Mouse (Mus musculus): Measurements from ENCODE around the gene Abcc10. TPM values are rescaled to one million over a fixed set of nuclear protein-coding genes. Genes with fewer than 3 reads are reported as not detected.

Abcc10 gene
- polyA plus RNA-seq, 1 experiment from 2014 or later: 7.6 TPM

- CTCF ChIA-PET: no interaction called here
- POLR2A ChIA-PET: interaction anchor here (1.1 kb wide), 1 partner anchor 14 kb away, joined by 3 read pairs; no protein-coding TSS in a partner anchor
- ATAC-seq: no peak
- in situ Hi-C loops (cut with MboI; ENCODE audit: low pct_unique_long_range_greater_than_20kb): no loop called here
- H3K27me3 ChIP-seq: no peaks in the 10 kb centered on the region
- TF ChIP-seq CTCF (IDR thresholded peaks at IDR 0.05): no peak
- no peak for DNase-seq (ENCODE audit: low read depth, low spot score)
Observed at GRCm38 (mm10) chr17:46313135-46313715, 14.9 kb downstream of the Abcc10 start.

DNA sequence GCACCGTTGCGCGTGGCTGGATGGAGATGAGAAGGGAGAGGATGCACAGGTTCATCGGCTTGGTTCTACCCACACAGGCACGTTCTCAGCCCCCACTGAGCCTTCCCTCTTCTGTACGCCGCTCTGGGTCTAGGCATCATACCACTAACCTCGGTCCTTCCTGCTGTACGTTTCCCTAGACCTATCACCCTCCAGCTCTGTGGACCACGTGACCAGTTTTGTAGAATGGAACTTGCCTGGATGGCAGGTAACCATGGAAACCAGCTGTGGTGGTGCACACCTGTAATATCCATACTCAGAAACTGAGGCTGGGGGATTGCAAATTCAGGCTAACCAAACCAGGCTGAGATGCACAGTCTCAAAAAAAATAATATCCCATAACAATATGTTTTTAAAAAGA is 17.6 kb downstream of the Abcc10 start:
- POLR2A ChIA-PET: no interaction called here
- in situ Hi-C loops (cut with MboI; ENCODE audit: low pct_unique_long_range_greater_than_20kb): no loop called here
- DNase-seq (ENCODE audit: low read depth, low spot score) (no peak), ATAC-seq (no peak)
- CTCF ChIA-PET: no interaction called here
- H3K27me3 ChIP-seq: no peaks in the 10 kb centered on the region
- no peak for TF ChIP-seq CTCF (IDR thresholded peaks at IDR 0.05)

DNA sequence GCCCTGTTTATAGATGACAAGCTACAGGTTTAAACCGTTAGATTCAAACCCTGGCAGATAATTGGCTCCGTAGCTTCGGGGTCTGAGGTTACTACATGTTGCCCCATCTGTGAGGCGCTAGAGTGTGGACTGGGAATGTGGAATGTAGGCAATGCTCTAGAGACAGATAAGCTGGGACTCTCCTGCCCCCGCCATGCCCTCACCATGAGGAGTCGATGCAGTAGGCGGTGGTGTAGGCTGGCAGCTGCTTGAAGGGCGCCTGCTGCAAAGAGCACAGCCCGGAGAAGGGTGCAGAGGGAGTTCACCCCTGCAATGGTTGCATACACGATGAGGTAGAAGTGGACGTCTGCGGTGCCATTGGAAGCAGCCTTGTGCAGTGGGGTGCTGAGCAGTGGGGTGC is 18.3 kb downstream of the Abcc10 start:
- POLR2A ChIA-PET: no interaction called here
- in situ Hi-C loops (cut with MboI; ENCODE audit: low pct_unique_long_range_greater_than_20kb): no loop called here
- H3K27me3 ChIP-seq: no peaks in the 10 kb centered on the region
- ATAC-seq (no peak), DNase-seq (ENCODE audit: low read depth, low spot score) (no peak)
- TF ChIP-seq CTCF (IDR thresholded peaks at IDR 0.05): no peak
- CTCF ChIA-PET: no interaction called here

- DNase-seq (ENCODE audit: low read depth, low spot score) (no peak), ATAC-seq (no peak)
- CTCF ChIA-PET: no interaction called here
- TF ChIP-seq CTCF (IDR thresholded peaks at IDR 0.05): no peak
- in situ Hi-C loops (cut with MboI; ENCODE audit: low pct_unique_long_range_greater_than_20kb): no loop called here
- POLR2A ChIA-PET: no interaction called here
- no peaks in the 10 kb centered on the region for H3K27me3 ChIP-seq
Observed at GRCm38 (mm10) chr17:46306956-46307355, 21.2 kb downstream of the Abcc10 start.

DNA sequence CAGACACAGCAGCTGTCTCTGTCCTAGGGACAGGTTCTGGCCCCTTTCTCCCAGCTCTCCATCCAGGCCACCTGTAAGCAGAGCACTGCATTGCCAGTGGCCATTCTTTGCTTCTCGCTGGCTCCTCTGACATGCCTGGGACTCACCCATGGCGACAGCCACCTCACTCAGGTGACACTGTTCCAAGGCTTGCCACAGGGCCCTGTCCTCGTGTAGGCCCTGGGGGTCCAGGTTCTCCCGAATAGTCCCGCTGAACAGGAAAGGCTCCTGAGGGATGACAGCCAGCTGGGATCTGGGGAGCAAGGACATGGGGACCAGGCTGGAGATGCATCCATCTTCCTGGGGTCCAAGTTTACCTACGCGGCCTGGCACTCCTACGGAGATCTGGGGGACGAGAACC is 24.0 kb downstream of the Abcc10 start:
- no peak for DNase-seq (ENCODE audit: low read depth, low spot score)
- TF ChIP-seq CTCF (IDR thresholded peaks at IDR 0.05): no peak
- in situ Hi-C loops (cut with MboI; ENCODE audit: low pct_unique_long_range_greater_than_20kb): no loop called here

DNA sequence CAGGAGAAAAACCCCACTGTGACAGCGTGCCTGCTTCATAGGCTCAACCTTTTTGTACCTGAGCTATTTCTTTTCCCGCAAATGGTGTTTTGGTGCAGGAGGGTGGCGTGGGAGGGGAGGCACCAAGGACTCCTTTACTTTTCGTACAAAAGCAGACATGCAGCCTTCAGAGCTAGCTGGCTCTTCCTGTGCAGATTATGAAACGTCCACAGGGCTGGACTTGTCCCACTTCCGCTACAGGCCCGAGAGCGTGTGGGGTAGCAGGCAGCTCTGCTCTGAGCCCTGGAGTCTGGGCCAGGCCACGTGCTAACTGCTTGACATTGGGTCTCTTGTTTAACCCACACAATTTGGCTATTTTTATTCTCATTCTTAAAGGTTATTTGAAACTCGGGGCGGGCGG is 26.3 kb downstream of the Abcc10 start:
- DNase-seq (ENCODE audit: low read depth, low spot score): no peak
- ATAC-seq: no peak
- POLR2A ChIA-PET: interaction anchor here (1.3 kb wide), 1 partner anchor 41 kb away, joined by 3 read pairs; no protein-coding TSS in a partner anchor
- H3K27me3 ChIP-seq: peaks cover 5% of the 10 kb centered on the region
- CTCF ChIA-PET: interaction anchor here (1.0 to 3.7 kb wide), 2 partner anchors 32 to 37 kb away, joined by 3 to 26 read pairs; no protein-coding TSS in a partner anchor
- in situ Hi-C loops (cut with MboI; ENCODE audit: low pct_unique_long_range_greater_than_20kb): no loop called here
- no peak for TF ChIP-seq CTCF (IDR thresholded peaks at IDR 0.05)

More for the DNA sequence above, 24.0 kb downstream of the Abcc10 start:
- H3K27me3 ChIP-seq: no peaks in the 10 kb centered on the region
- CTCF ChIA-PET: no interaction called here
- no peak for ATAC-seq
- POLR2A ChIA-PET: no interaction called here

GRCm38 (mm10) chr17:46298220-46298913 is 29.8 kb downstream of the Abcc10 start:
- no peak for TF ChIP-seq CTCF (IDR thresholded peaks at IDR 0.05)
- peaks cover 26% of the 10 kb centered on the region for H3K27me3 ChIP-seq
- ATAC-seq (peak; percentile 66), DNase-seq (ENCODE audit: low read depth, low spot score) (no peak)
- POLR2A ChIA-PET: interaction anchor here (0.9 kb wide), 1 partner anchor 32 kb away, joined by 3 read pairs; no protein-coding TSS in a partner anchor
- CTCF ChIA-PET: interaction anchor here (1.0 to 3.7 kb wide), 3 partner anchors 18 to 34 kb away, joined by 3 to 26 read pairs (median 4); no protein-coding TSS in a partner anchor
- in situ Hi-C loops (cut with MboI; ENCODE audit: low pct_unique_long_range_greater_than_20kb): loop anchor here (5.0 kb wide), 1 partner anchor 36 kb away; no protein-coding TSS in a partner anchor

GRCm38 (mm10) chr17:46297364-46298219 is 30.6 kb downstream of the Abcc10 start, which contains the start of gene Dlk2:
Gene Dlk2, plus strand, starts transcription at chr17:46297421.
- ChIA-PET POLR2A (interaction anchor here (0.6 to 0.9 kb wide), 2 partner anchors 31 to 376 kb away, joined by 3 read pairs; no protein-coding TSS in a partner anchor), CTCF (interaction anchor here (1.7 kb wide), 1 partner anchor 28 kb away, joined by 4 read pairs; no protein-coding TSS in a partner anchor)
- in situ Hi-C loops (cut with MboI; ENCODE audit: low pct_unique_long_range_greater_than_20kb): loop anchor here (5.0 kb wide), 1 partner anchor 35 kb away; no protein-coding TSS in a partner anchor
- no peak for TF ChIP-seq CTCF (IDR thresholded peaks at IDR 0.05)
- no peak for DNase-seq (ENCODE audit: low read depth, low spot score)
- H3K27me3 ChIP-seq: peaks cover 28% of the 10 kb centered on the region
- ATAC-seq: no peak

DNA sequence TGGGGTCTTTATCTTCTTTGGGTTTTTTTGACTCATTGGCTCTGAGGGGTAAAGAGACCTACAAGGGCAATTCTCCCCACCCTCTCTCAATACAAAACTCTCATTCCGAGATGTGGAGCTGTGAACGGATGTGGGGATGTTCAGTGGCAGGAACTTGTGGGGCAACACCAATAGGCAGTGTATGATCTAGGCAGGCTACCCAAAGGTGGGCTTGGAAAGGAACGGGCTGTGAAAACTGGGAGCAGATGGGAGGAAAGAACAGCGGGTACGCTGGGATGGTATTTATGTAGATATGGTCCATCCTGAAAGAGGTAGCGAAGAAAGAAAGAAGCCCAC is 31.2 kb downstream of the Abcc10 start:
- TF ChIP-seq CTCF (IDR thresholded peaks at IDR 0.05): no peak
- H3K27me3 ChIP-seq: peaks cover 31% of the 10 kb centered on the region
- CTCF ChIA-PET: interaction anchor here (1.7 kb wide), 1 partner anchor 28 kb away, joined by 4 read pairs; no protein-coding TSS in a partner anchor
- ATAC-seq (no peak), DNase-seq (ENCODE audit: low read depth, low spot score) (no peak)
- in situ Hi-C loops (cut with MboI; ENCODE audit: low pct_unique_long_range_greater_than_20kb): loop anchor here (5.0 kb wide), 1 partner anchor 35 kb away; no protein-coding TSS in a partner anchor
- POLR2A ChIA-PET: interaction anchor here (0.6 kb wide), 1 partner anchor 377 kb away, joined by 3 read pairs; no protein-coding TSS in a partner anchor

DNA sequence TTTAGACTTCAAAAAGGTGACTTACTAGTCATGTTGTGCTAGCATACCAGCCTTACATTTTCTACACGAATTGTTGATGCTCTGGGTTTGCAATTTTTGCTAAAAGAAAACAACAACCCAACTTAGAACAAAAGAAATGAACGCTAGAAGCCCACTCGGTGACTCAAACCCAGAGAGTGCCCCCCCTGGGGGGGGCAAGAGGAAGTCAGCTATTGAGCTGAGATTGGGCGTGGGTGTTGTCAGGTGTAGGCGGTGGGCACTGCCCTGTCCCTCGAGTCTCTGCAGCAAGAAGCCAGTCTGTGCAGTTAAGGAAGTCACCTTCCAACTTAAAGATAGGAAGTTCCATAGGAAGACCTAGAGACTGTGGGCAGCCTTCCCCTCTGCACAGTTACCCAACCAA is 31.6 kb downstream of the Abcc10 start:
- ChIA-PET CTCF (interaction anchor here (0.9 to 1.7 kb wide), 2 partner anchors 27 to 30 kb away, joined by 4 read pairs; no protein-coding TSS in a partner anchor), POLR2A (no interaction called here)
- H3K27me3 ChIP-seq: peaks cover 31% of the 10 kb centered on the region
- DNase-seq (ENCODE audit: low read depth, low spot score): no peak
- TF ChIP-seq CTCF (IDR thresholded peaks at IDR 0.05): no peak
- ATAC-seq: no peak
- in situ Hi-C loops (cut with MboI; ENCODE audit: low pct_unique_long_range_greater_than_20kb): loop anchor here (5.0 kb wide), 1 partner anchor 34 kb away; no protein-coding TSS in a partner anchor
